Comparison of ENCODE assay signal across 9 mouse cellular contexts in genomic region chr7:135165155-135165554, GRCm38 (mm10).
DNase-seq lines count a peak whose midpoint lies in the region; ATAC-seq and TF ChIP-seq lines count a peak whose summit lies in the region.
"Had no signal": no experiment of that assay in that cellular context is flagged by ENCODE, and none has a peak within 500 bp of the region (broad histone marks: within the 10 kb centered on the region; RNA-seq: fewer than 3 reads in every experiment).

No protein-coding gene starts in this region.

- no peaks in the 10 kb centered on the region for H3K36me3 ChIP-seq in liver, embryonic 12.5 days
- H3K36me3 ChIP-seq in forebrain, embryonic 14.5 days (ENCODE audit: control insufficient read depth, insufficient read depth, low read length) = no peaks in the 10 kb centered on the region
- peaks cover 86% of the 10 kb centered on the region for H3K36me3 ChIP-seq in kidney, embryonic 15.5 days
- peaks cover 67% of the 10 kb centered on the region for H3K36me3 ChIP-seq in limb, embryonic 14.5 days (ENCODE audit: control insufficient read depth, insufficient read depth, low read length)

- 32% methylated on average over 3 of the region's 3 CpGs for WGBS in liver, embryonic 12.5 days (ENCODE audit: insufficient replicate concordance)
- 45% methylated on average over 3 of the region's 3 CpGs for WGBS in forebrain, embryonic 14.5 days
- WGBS in kidney, embryonic 15.5 days = 42% methylated on average over 3 of the region's 3 CpGs
- 41% methylated on average over 3 of the region's 3 CpGs for WGBS in limb, embryonic 14.5 days

- TF ChIP-seq POLR2A in limb, embryonic 14.5 days (IDR thresholded peaks at IDR 0.05; ENCODE audit: borderline replicate concordance, extremely low read depth, insufficient read depth, insufficient read length) = no peak

- no peaks in the 10 kb centered on the region for H3K27me3 ChIP-seq in liver, embryonic 12.5 days (replicated peaks)
- H3K27me3 ChIP-seq in forebrain, embryonic 14.5 days (replicated peaks; ENCODE audit: control insufficient read depth, insufficient read depth, low read length) = no peaks in the 10 kb centered on the region
- H3K27me3 ChIP-seq in kidney, embryonic 15.5 days = no peaks in the 10 kb centered on the region
- H3K27me3 ChIP-seq in limb, embryonic 14.5 days (ENCODE audit: control insufficient read depth, insufficient read depth, low read length) = no peaks in the 10 kb centered on the region
- H3K27me3 ChIP-seq: lung, embryonic 15.5 days had no signal

- peak; percentile 43 for DNase-seq in liver
- peak; percentile 13 for DNase-seq in c-Kit-positive CD71-positive TER-119-positive erythroid progenitor cells, embryonic 14.5 days (ENCODE audit: low spot score)
- peak; percentile 83 for DNase-seq in forebrain, embryonic 14.5 days (ENCODE audit: low spot score)
- DNase-seq in limb, embryonic 14.5 days (ENCODE audit: low spot score) = peak; percentile 50
- peak; percentile 83 for DNase-seq in retina, embryonic 14.5 days (ENCODE audit: low spot score)
- DNase-seq in Muller cell, postnatal 12 days (ENCODE audit: inconsistent ontology term) = no peak

- no peaks in the 10 kb centered on the region for H3K9me3 ChIP-seq in liver, embryonic 12.5 days (replicated peaks)
- H3K9me3 ChIP-seq in forebrain, embryonic 14.5 days (replicated peaks; ENCODE audit: control insufficient read depth, low read length) = no peaks in the 10 kb centered on the region
- no peaks in the 10 kb centered on the region for H3K9me3 ChIP-seq in kidney, embryonic 15.5 days (replicated peaks)
- H3K9me3 ChIP-seq in limb, embryonic 14.5 days (ENCODE audit: control insufficient read depth, low read length) = no peaks in the 10 kb centered on the region
- H3K9me3 ChIP-seq: lung, embryonic 15.5 days had no signal

- H3K4me2 ChIP-seq in liver, embryonic 12.5 days = no peak overlapping the region
- H3K4me2 ChIP-seq in forebrain, embryonic 14.5 days (ENCODE audit: low read length) = no peak overlapping the region
- no peak overlapping the region for H3K4me2 ChIP-seq in kidney, embryonic 15.5 days
- H3K4me2 ChIP-seq in limb, embryonic 14.5 days (replicated peaks; ENCODE audit: low read depth, low read length, severe bottlenecking) = no peak overlapping the region
- H3K4me2 ChIP-seq: lung, embryonic 15.5 days had no signal

- no peak overlapping the region for H3K4me3 ChIP-seq in liver, embryonic 12.5 days
- H3K4me3 ChIP-seq in forebrain, embryonic 14.5 days (ENCODE audit: low read depth, low read length) = no peak overlapping the region
- H3K4me3 ChIP-seq in kidney, embryonic 15.5 days (replicated peaks) = no peak overlapping the region
- no peak overlapping the region for H3K4me3 ChIP-seq in limb, embryonic 14.5 days (replicated peaks; ENCODE audit: low read length)
- H3K4me3 ChIP-seq: lung, embryonic 15.5 days had no signal

- no peak overlapping the region for H3K27ac ChIP-seq in liver, embryonic 12.5 days
- H3K27ac ChIP-seq in forebrain, embryonic 14.5 days (ENCODE audit: low read depth, low read length) = no peak overlapping the region
- H3K27ac ChIP-seq in kidney, embryonic 15.5 days = no peak overlapping the region
- no peak overlapping the region for H3K27ac ChIP-seq in limb, embryonic 14.5 days (replicated peaks; ENCODE audit: low read depth, low read length)
- H3K27ac ChIP-seq: lung, embryonic 15.5 days had no signal

- H3K9ac ChIP-seq in liver, embryonic 12.5 days = no peak overlapping the region
- H3K9ac ChIP-seq in forebrain, embryonic 14.5 days (ENCODE audit: low read length) = no peak overlapping the region
- no peak overlapping the region for H3K9ac ChIP-seq in kidney, embryonic 15.5 days
- no peak overlapping the region for H3K9ac ChIP-seq in limb, embryonic 14.5 days (ENCODE audit: low read depth, low read length, severe bottlenecking)
- H3K9ac ChIP-seq: lung, embryonic 15.5 days had no signal

- no peaks in the 10 kb centered on the region for H3K4me1 ChIP-seq in liver, embryonic 12.5 days
- H3K4me1 ChIP-seq in forebrain, embryonic 14.5 days (ENCODE audit: control insufficient read depth, insufficient read depth, low read length) = no peaks in the 10 kb centered on the region
- peaks cover 15% of the 10 kb centered on the region for H3K4me1 ChIP-seq in kidney, embryonic 15.5 days
- no peaks in the 10 kb centered on the region for H3K4me1 ChIP-seq in limb, embryonic 14.5 days (ENCODE audit: control insufficient read depth, insufficient read depth, low read length)
- H3K4me1 ChIP-seq: lung, embryonic 15.5 days had no signal

- no peak for ATAC-seq in liver, embryonic 12.5 days
- peak; percentile 26; the same call in 1 of the 2 replicates for ATAC-seq in forebrain, embryonic 14.5 days
- ATAC-seq in kidney, embryonic 15.5 days (replicated peaks; ENCODE audit: low FRiP score) = peak; percentile 52; the same call in 1 of the 2 replicates
- ATAC-seq in limb, embryonic 14.5 days (ENCODE audit: low FRiP score, low read depth) = no peak

Comparison
In these comparisons a context has a peak if more than half of its experiments do, and no peak if none do; other contexts are left out.
1. ATAC-seq: peak in forebrain, embryonic 14.5 days (single experiment) and kidney, embryonic 15.5 days (single experiment); none in liver, embryonic 12.5 days (single experiment) and limb, embryonic 14.5 days (single experiment).